Mouse (Mus musculus) neutrophil, adult 83 days (primary cell): Measurements from ENCODE around the gene Bglap3. TPM values are rescaled to one million over a fixed set of nuclear protein-coding genes. Genes with fewer than 3 reads are reported as not detected.

Experiments used
- total RNA-seq, 2 experiments: library from RNA; stranded (reverse); gene quantifications; one replicate each; pipeline ENCODE4 v1.2.4; 2023

The Bglap3 gene
- total RNA-seq: 10 to 100 TPM; 15.2 to 25.3 TPM

DNA sequence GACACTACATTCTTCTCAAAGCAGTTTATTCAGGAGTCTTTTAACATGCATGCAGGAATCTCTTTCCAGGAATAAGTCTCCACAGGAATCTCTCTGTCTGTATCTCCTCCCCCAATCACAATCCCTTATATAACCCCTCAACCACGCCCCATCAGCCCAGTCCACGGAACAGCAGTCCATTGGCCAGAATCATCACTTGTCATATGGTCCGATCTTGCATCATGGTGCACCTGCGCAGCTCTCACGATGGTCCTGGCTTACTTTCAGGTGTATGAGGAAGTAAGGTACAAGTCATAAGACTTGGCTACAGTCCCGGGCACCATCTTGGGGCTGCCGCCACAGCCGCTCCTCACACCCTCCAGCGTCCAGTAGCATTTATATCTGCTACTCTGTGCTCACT, at the start of gene Bglap3:
Gene Bglap3, minus strand, starts transcription at position 101 of the 400 bp plus-strand sequence.

DNA sequence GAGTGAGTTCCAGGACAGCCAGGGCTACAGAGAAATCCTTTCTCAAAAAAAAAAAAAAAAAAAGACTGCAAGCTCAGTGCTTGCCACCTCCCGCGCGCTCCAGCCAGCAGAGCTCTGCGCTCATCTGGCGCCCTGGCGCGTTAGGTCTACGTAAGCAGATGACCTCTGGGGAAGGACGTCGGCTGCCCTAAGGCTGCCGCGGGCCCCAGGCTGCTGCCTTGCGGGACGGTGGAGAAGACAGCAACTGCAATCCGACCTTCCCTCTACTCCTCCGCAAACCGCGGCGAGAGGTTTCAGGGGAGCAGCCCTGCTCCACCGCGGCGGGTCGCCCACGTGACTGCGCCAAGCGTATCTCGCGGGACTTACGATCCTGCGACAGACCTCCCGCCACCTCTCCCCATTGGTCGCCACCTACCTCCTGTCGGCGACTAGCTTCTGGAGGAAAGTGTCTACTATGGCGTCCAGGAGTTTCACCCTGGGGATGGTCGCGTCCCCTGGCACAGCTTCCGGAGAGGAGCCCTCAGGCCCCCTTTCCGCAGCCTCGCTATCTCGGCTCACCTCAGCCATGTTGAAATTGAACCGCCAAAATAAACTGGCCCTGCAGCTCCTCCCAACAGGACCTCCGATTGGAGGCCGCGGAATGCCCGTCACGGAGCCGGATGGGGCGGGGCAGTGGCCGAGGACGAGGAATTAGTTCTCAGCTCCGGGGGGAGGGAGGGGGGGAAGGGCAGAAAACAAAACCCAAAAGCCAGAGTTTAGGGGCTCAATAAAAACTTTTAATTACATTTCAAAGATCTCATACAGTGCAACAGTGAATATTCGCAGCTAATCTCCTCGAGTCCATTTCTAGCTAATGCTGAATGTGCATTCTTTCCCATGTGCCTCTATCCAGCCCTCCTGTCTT, 37.5 kb upstream of the Bglap3 start, which contains the start of gene Pmf1:
Gene Pmf1, minus strand, starts transcription at position 591 of the 904 bp plus-strand sequence.

DNA sequence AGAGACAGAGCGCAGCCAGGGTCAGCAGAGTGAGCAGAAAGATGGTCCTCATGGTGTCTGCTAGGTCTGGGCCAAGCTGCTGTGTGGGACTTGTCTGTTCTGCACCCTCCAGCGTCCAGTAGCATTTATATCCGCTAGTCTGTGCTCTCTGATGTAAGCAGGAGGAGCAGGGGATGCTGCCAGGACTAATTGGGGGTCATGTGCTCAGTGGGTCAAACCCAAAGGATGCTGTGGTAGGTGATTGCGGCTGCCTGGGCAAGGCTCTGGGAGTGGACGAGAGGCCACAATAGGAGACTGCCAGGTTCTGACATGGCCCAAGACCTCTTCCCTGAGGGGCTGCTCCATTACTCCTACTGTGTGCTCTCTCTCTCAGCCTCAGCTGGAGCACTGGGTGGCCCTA, 11.8 kb upstream of the Bglap3 start, which contains the start of gene Bglap:
Gene Bglap, minus strand, starts transcription at position 101 of the 400 bp plus-strand sequence.

DNA sequence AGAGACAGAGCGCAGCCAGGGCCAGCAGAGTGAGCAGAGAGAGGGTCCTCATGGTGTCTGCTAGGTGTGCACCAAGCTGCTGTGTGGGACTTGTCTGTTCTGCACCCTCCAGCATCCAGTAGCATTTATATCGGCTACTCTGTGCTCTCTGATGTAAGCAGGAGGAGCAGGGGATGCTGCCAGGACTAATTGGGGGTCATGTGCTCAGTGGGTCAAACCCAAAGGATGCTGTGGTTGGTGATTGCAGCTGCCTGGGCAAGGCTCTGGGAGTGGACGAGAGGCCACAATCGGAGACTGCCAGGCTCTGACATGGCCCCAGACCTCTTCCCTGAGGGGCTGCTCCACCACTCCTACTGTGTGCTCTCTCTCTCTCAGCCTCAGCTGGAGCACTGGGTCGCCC, 6.1 kb upstream of the Bglap3 start, which contains the start of gene Bglap2:
Gene Bglap2, minus strand, starts transcription at position 101 of the 400 bp plus-strand sequence.

DNA sequence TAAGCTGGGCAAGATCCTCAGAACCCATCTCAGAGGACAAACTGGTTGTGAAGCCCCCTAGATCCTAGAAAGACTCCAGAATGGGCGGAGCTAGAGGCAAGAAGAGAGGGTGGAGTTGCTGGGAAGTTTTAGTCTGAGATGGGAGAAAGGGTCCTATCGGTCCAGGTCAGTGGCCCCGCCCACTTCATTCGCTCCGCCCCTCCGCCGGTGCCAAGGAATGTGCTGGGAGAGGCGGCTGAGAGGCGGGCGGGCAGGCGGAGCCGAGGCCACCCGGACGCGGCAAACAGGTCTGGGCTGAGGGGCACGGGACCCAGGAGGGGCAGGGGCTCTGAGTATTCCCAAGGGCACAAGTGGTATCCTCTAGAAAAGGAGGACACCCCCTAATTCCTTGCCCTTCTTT, 8.2 kb downstream of the Bglap3 start, which contains the start of gene Paqr6:
Gene Paqr6, plus strand, starts transcription at position 248 of the 400 bp plus-strand sequence.

DNA sequence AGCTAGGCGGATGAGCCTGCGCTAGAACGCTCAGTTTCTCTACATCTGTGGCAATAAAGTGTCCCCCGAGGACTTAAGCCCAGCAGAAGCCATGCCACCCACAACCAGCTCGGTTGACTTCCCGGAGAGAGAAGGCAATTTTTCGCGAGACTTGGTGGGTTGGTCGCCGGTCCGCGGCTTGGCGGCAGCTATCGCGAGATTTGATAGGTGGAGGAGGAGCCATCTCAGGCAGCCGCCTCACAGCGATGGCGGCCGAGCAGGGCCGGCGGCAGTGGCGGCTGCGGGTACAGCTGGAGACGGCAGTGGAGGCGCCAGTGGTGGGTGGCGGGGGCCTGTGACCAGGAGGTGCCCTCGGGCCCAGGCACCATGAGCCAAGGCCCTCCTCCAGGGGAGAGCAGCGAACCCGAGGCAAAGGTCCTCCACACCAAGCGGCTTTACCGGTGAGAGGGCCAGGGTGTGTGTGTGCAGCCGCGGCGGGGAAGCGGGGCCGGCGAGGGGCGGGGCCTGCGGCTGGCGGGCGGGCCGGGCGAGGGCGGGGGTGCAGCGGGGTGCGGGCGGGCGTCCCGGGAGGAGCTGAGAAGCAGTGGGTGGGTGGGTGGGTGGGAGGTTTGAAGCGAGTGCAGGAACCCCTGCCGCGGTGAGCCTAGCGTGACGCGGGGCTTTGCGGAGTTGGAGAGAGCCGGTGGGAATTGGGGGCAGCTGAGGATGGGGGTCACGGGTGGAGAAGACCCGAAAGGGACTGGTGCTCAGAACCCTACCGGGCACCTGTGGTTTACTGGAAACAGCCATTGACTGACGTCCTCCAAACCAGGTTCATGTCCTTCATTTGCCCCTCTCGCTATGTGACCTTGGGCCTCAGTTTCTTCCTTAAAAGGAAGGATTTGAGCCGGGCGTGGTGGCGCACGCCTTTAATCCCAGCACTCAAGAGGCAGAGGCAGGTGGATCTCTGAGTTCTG, 36.2 kb downstream of the Bglap3 start, which contains the start of the genes Tmem79 and Smg5:
Gene Tmem79, minus strand, starts transcription at position 91 of the 956 bp plus-strand sequence.
Gene Smg5, plus strand, starts transcription at position 203 of the 956 bp plus-strand sequence.

DNA sequence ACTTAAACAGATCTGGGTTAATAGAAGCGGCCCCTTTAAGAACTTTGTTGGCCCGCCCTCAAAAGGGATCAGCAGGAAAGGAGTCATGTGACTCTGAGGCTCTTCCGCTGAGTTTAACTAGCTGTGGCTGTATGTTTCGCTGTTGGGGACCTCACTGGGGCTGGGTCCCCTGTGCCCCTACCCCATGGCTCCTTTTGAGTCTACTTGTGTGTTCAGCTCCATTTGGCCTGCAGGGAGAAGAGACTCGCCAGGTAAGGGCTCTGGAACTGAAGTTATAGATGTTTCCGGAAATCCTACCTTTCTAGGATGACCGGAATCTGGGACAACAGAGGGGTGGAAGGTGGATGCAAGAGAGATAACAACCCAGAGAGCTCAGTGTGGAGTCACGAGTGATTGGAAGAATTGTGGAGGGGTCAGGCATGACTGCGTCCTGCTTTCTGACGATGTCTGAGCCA, 47.6 kb downstream of the Bglap3 start, which contains the start of gene Glmp:
Gene Glmp, plus strand, starts transcription at position 73 of the 455 bp plus-strand sequence.

Other genes with a start within 250 kb of the Bglap3 start
- gene Mef2d, start 230.4 kb downstream of the Bglap3 start, total RNA-seq: 10 to 100 TPM; 55.4 to 69.5 TPM
- gene Rhbg, start 118.0 kb downstream of the Bglap3 start, total RNA-seq: not detected
- not detected for gene Gm38392, start 85.5 kb downstream of the Bglap3 start, total RNA-seq
- gene Tsacc, start 75.7 kb downstream of the Bglap3 start, total RNA-seq: 1 to 10 TPM in 1 of 2 experiments, not detected in 1; 1.3 TPM
- gene Cct3, start 75.6 kb downstream of the Bglap3 start, total RNA-seq: 10 to 100 TPM; 66.6 to 69.9 TPM
- 100 to 1,000 TPM; 114 to 115 TPM for gene Glmp, start 47.7 kb downstream of the Bglap3 start, total RNA-seq
- gene Tmem79, start 36.6 kb downstream of the Bglap3 start, total RNA-seq: 1 to 10 TPM; 1.2 to 1.3 TPM
- 10 to 100 TPM; 48.0 to 51.9 TPM for gene Smg5, start 36.5 kb downstream of the Bglap3 start, total RNA-seq
- 1 to 10 TPM in 1 of 2 experiments, under 1 TPM in 1; 0.46 to 1.1 TPM for gene Paqr6, start 8.2 kb downstream of the Bglap3 start, total RNA-seq
- 10 to 100 TPM; 26.3 to 43.3 TPM for gene Bglap2, start 6.0 kb upstream of the Bglap3 start, total RNA-seq
- 100 to 1,000 TPM; 105 to 139 TPM for gene Bglap, start 11.7 kb upstream of the Bglap3 start, total RNA-seq
- gene Pmf1, start 37.6 kb upstream of the Bglap3 start, total RNA-seq: 10 to 100 TPM; 59.0 to 65.4 TPM
- 10 to 100 TPM; 16.1 to 16.3 TPM for gene Slc25a44, start 52.4 kb upstream of the Bglap3 start, total RNA-seq
- 100 to 1,000 TPM; 296 to 331 TPM for gene Sema4a, start 88.4 kb upstream of the Bglap3 start, total RNA-seq
- gene Lmna, start 137.2 kb upstream of the Bglap3 start, total RNA-seq: 10 to 100 TPM; 17.1 to 26.2 TPM
- under 1 TPM; 0.20 to 0.33 TPM for gene Mex3a, start 159.7 kb upstream of the Bglap3 start, total RNA-seq
- gene Rab25, start 175.6 kb upstream of the Bglap3 start, total RNA-seq: not detected
- gene Lamtor2, start 180.3 kb upstream of the Bglap3 start, total RNA-seq: 10 to 100 TPM; 74.0 to 89.2 TPM
- 10 to 100 TPM; 20.0 to 20.2 TPM for gene Ubqln4, start 181.0 kb upstream of the Bglap3 start, total RNA-seq
- gene Ssr2, start 203.1 kb upstream of the Bglap3 start, total RNA-seq: 10 to 100 TPM; 77.9 to 78.3 TPM
- gene Arhgef2, start 233.2 kb upstream of the Bglap3 start, total RNA-seq: 100 to 1,000 TPM; 201 to 231 TPM